Mouse (Mus musculus) lung, embryonic 14.5 days (tissue): ENCODE measurements at regions not wholly inside any gene's neighbourhood (a gene's known extent, or its start where the extent isn't known, plus 50 kb on each side); places are given as distances from the start of the nearest gene placed in this dataset.

Experiments
- ATAC-seq: fragments of 200-750 bp; cut with Nextera tagmentation; 2 replicates; pipeline ENCODE4 v1.8.0; 2017; ENCODE audit warnings: mild to moderate bottlenecking, moderate TSS enrichment, moderate library complexity; ENCODE audit not compliant: insufficient read depth
- DNase-seq: peaks from one replicate; pipeline ENCODE4 v3.0.0-alpha.2; 2015
- H3K27ac ChIP-seq: fragments of 300-500 bp; sonication (generic); 2 replicates; pipeline ENCODE4 v1.5.1; 2014; ENCODE audit warnings: low read depth, mild to moderate bottlenecking, moderate library complexity
- H3K27me3 ChIP-seq: fragments of 300-500 bp; sonication (generic); 2 replicates; pipeline ENCODE4 v1.6.1; 2014; ENCODE audit warnings: low read length, control low read depth; ENCODE audit not compliant: insufficient read depth
- H3K36me3 ChIP-seq: fragments of 300-500 bp; sonication (generic); 2 replicates; pipeline ENCODE4 v1.6.1; 2014; ENCODE audit warnings: control low read depth; ENCODE audit not compliant: insufficient read depth
- H3K4me1 ChIP-seq: fragments of 300-500 bp; sonication (generic); 2 replicates; pipeline ENCODE4 v1.6.1; 2014; ENCODE audit warnings: antibody characterized with exemption, control low read depth; ENCODE audit not compliant: insufficient read depth
- H3K4me2 ChIP-seq: fragments of 300-500 bp; sonication (generic); 2 replicates; pipeline ENCODE4 v1.6.1; 2014; ENCODE audit warnings: mild to moderate bottlenecking
- H3K4me3 ChIP-seq: fragments of 300-500 bp; sonication (generic); 2 replicates; pipeline ENCODE4 v1.5.1; 2014; ENCODE audit warnings: low read depth, low read length
- H3K9ac ChIP-seq: fragments of 300-500 bp; sonication (generic); 2 replicates; pipeline ENCODE4 v1.6.1; 2014
- H3K9me3 ChIP-seq: fragments of 300-500 bp; sonication (generic); 2 replicates; pipeline ENCODE4 v1.6.1; 2016; ENCODE audit warnings: low read depth, low read length, control low read depth
- CTCF ChIP-seq: IDR thresholded peaks from 2 replicates; pipeline ENCODE4 v1.5.1; 2016; ENCODE audit warnings: antibody characterized with exemption, low read depth
- WGBS: fragments of 180-500 bp; shearing (Covaris S2); extraction: QIAGEN DNeasy Blood & Tissue Kit; methylation state at CpG from one replicate; pipeline ENCODE4 v1.1.7; 2014; 5-methylcytosine and 5-hydroxymethylcytosine counted together

GRCm38 (mm10) chr9:31653788-31654187 is 189.5 kb upstream of the Tmem45b start:
- H3K9ac ChIP-seq: no peak overlapping the region
- no peaks in the 10 kb centered on the region for H3K4me1 ChIP-seq
- H3K9me3 ChIP-seq: no peaks in the 10 kb centered on the region
- no peaks in the 10 kb centered on the region for H3K27me3 ChIP-seq
- no peaks in the 10 kb centered on the region for H3K36me3 ChIP-seq
- H3K27ac ChIP-seq: no peak overlapping the region
- no peak for TF ChIP-seq CTCF
- H3K4me2 ChIP-seq: no peak overlapping the region
- DNase-seq (no peak), ATAC-seq (no peak)
- H3K4me3 ChIP-seq: no peak overlapping the region
- 82% methylated on average over 3 of the region's 3 CpGs for WGBS

- TF ChIP-seq CTCF: no peak
- H3K4me1 ChIP-seq: no peaks in the 10 kb centered on the region
- H3K36me3 ChIP-seq: no peaks in the 10 kb centered on the region
- no peak overlapping the region for H3K4me3 ChIP-seq
- no peak overlapping the region for H3K9ac ChIP-seq
- no peak overlapping the region for H3K27ac ChIP-seq
- WGBS: 70% methylated on average over 10 of the region's 10 CpGs
- H3K9me3 ChIP-seq: no peaks in the 10 kb centered on the region
- H3K4me2 ChIP-seq: no peak overlapping the region
- DNase-seq (no peak), ATAC-seq (no peak)
- no peaks in the 10 kb centered on the region for H3K27me3 ChIP-seq
These were observed 186.3 kb upstream of the Tmem45b start for GRCm38 (mm10) chr9:31650362-31651130.

- Histone ChIP-seq H3K4me3 (no peak overlapping the region), H3K27ac (no peak overlapping the region), H3K27me3 (no peaks in the 10 kb centered on the region), H3K36me3 (no peaks in the 10 kb centered on the region), H3K9ac (no peak overlapping the region), H3K9me3 (no peaks in the 10 kb centered on the region), H3K4me2 (no peak overlapping the region), H3K4me1 (no peaks in the 10 kb centered on the region)
- ATAC-seq: no peak
- no peak for DNase-seq
- WGBS: 90% methylated on average over 5 of the region's 5 CpGs
- TF ChIP-seq CTCF: no peak
These were observed 184.8 kb upstream of the Tmem45b start for GRCm38 (mm10) chr9:31649073-31649472.

GRCm38 (mm10) chr9:31648551-31648950 is 184.3 kb upstream of the Tmem45b start:
- H3K36me3 ChIP-seq: no peaks in the 10 kb centered on the region
- DNase-seq (no peak), ATAC-seq (no peak)
- whole genome bisulfite sequencing: 76% methylated on average over 9 of the region's 9 CpGs
- no peak overlapping the region for H3K9ac ChIP-seq
- H3K4me2 ChIP-seq: no peak overlapping the region
- no peaks in the 10 kb centered on the region for H3K4me1 ChIP-seq
- H3K4me3 ChIP-seq: no peak overlapping the region
- no peaks in the 10 kb centered on the region for H3K9me3 ChIP-seq
- no peak overlapping the region for H3K27ac ChIP-seq
- no peaks in the 10 kb centered on the region for H3K27me3 ChIP-seq
- TF ChIP-seq CTCF: no peak

GRCm38 (mm10) chr9:31645114-31645513 is 180.9 kb upstream of the Tmem45b start:
- Histone ChIP-seq H3K36me3 (no peaks in the 10 kb centered on the region), H3K9ac (no peak overlapping the region), H3K4me1 (no peaks in the 10 kb centered on the region), H3K4me3 (no peak overlapping the region), H3K4me2 (peak overlapping the region; percentile 8), H3K9me3 (no peaks in the 10 kb centered on the region), H3K27me3 (no peaks in the 10 kb centered on the region), H3K27ac (peak overlapping the region; percentile 76)
- 35% methylated on average over 7 of the region's 7 CpGs for WGBS
- DNase-seq (peak; percentile 94), ATAC-seq (peak; percentile 90)
- no peak for TF ChIP-seq CTCF

GRCm38 (mm10) chr9:31644106-31644505 is 179.8 kb upstream of the Tmem45b start:
- WGBS: 70% methylated on average over 3 of the region's 3 CpGs
- ATAC-seq (no peak), DNase-seq (no peak)
- Histone ChIP-seq H3K4me2 (no peak overlapping the region), H3K4me1 (no peaks in the 10 kb centered on the region), H3K4me3 (no peak overlapping the region), H3K36me3 (no peaks in the 10 kb centered on the region), H3K27ac (no peak overlapping the region), H3K9me3 (no peaks in the 10 kb centered on the region), H3K9ac (no peak overlapping the region), H3K27me3 (no peaks in the 10 kb centered on the region)
- TF ChIP-seq CTCF: no peak

- Histone ChIP-seq H3K9ac (no peak overlapping the region), H3K4me1 (no peaks in the 10 kb centered on the region), H3K9me3 (no peaks in the 10 kb centered on the region), H3K36me3 (no peaks in the 10 kb centered on the region), H3K27me3 (no peaks in the 10 kb centered on the region), H3K4me2 (no peak overlapping the region), H3K27ac (no peak overlapping the region), H3K4me3 (no peak overlapping the region)
- TF ChIP-seq CTCF: no peak
- DNase-seq (no peak), ATAC-seq (no peak)
- 70% methylated on average over 4 of the region's 4 CpGs for WGBS
These were observed 177.9 kb upstream of the Tmem45b start for GRCm38 (mm10) chr9:31642169-31642568.
